Mouse (Mus musculus) neural tube, embryonic 13.5 days (tissue): Measurements from ENCODE around the gene Zcchc2. TPM values are rescaled to one million over a fixed set of nuclear protein-coding genes. Genes with fewer than 3 reads are reported as not detected.

Source experiments
- ATAC-seq: fragments of 200-750 bp; cut with Nextera tagmentation; 2 replicates; pipeline ENCODE4 v1.8.0; 2017; ENCODE audit warnings: low read depth, mild to moderate bottlenecking, moderate TSS enrichment, moderate library complexity
- H3K27ac ChIP-seq: fragments of 300-500 bp; sonication (generic); replicated peaks from 2 replicates; pipeline ENCODE4 v1.5.1; 2015; ENCODE audit warnings: moderate library complexity, mild to moderate bottlenecking, inconsistent platforms
- H3K27me3 ChIP-seq: fragments of 300-500 bp; sonication (generic); 2 replicates; pipeline ENCODE4 v1.6.1; 2015; ENCODE audit warnings: mild to moderate bottlenecking, inconsistent platforms
- H3K36me3 ChIP-seq: fragments of 300-500 bp; sonication (generic); 2 replicates; pipeline ENCODE4 v1.6.1; 2015; ENCODE audit warnings: mild to moderate bottlenecking, inconsistent platforms
- H3K4me1 ChIP-seq: fragments of 300-500 bp; sonication (generic); replicated peaks from 2 replicates; pipeline ENCODE4 v1.6.1; 2015; ENCODE audit warnings: inconsistent platforms
- H3K4me2 ChIP-seq: fragments of 300-500 bp; sonication (generic); 2 replicates; pipeline ENCODE4 v1.6.1; 2015; ENCODE audit warnings: inconsistent platforms, mild to moderate bottlenecking, moderate library complexity
- H3K4me3 ChIP-seq: fragments of 300-500 bp; sonication (generic); 2 replicates; pipeline ENCODE4 v1.5.1; 2015; ENCODE audit warnings: mild to moderate bottlenecking, inconsistent platforms
- H3K9ac ChIP-seq: fragments of 300-500 bp; sonication (generic); 2 replicates; pipeline ENCODE4 v1.6.1; 2015; ENCODE audit warnings: moderate library complexity, mild to moderate bottlenecking, inconsistent platforms
- H3K9me3 ChIP-seq: fragments of 300-500 bp; sonication (generic); 2 replicates; pipeline ENCODE4 v1.6.1; 2016; ENCODE audit warnings: inconsistent platforms
- WGBS: fragments of 180-500 bp; shearing (Covaris S2); methylation state at CpG from one replicate; pipeline ENCODE4 v1.1.7; 2015; 5-methylcytosine and 5-hydroxymethylcytosine counted together
- polyA plus RNA-seq: library from polyadenylated mRNA; unstranded; fragments of >200 nt; fragmentation: Nextera tagmentation; extraction: Ambion mirVana; gene quantifications from 2 replicates; pipeline ENCODE4 v1.2.1, GENCODE M21; 2015

Gene Zcchc2
- polyA plus RNA-seq, 1 experiment from 2014 or later, result 1.7 TPM

DNA sequence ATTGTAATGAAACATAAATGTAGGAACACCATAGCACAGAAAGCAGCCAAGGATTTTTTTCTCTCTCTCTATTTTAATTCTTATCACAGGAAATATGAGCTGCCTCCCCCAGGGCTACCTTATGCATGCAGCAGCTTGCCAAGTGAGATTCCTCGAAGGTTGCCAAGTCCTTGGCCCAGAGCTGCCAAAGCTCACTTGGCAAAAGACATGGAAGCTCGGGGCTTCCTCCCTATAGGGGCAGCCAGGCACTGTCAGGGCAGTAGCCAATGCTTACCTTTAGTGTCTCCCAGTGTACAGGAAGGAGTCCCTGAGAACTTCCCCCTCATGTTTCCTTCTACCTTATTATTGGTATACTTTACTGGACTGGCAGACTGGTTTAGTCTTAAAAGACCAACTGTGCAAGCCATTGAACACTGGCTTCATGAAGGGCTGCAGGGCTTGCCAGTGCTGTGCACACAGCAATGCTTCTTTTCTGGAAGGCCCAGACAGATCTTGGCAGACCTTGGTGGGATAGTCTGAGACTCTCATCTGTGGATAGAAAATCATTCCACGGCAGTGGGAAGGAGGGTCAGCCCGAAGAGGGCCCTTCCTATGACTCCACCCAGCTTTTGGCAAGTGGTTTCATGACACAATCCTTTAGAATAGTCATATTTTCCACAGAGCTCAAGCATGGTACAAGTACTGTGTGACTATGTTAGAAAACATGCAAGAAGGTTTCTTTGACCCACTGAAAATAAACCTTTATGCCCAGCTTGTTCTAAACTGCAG, 53.0 kb downstream of the Zcchc2 start:
- Histone ChIP-seq H3K9ac (no peak overlapping the region), H3K36me3 (no peaks in the 10 kb centered on the region), H3K27me3 (no peaks in the 10 kb centered on the region), H3K4me1 (no peaks in the 10 kb centered on the region), H3K4me3 (no peak overlapping the region), H3K4me2 (no peak overlapping the region), H3K27ac (no peak overlapping the region), H3K9me3 (no peaks in the 10 kb centered on the region)
- no peak for ATAC-seq
- WGBS, result 89% methylated on average over 4 of the region's 4 CpGs

- Histone ChIP-seq H3K9ac (no peak overlapping the region), H3K9me3 (no peaks in the 10 kb centered on the region), H3K4me2 (no peak overlapping the region), H3K27ac (no peak overlapping the region), H3K36me3 (no peaks in the 10 kb centered on the region), H3K4me1 (no peaks in the 10 kb centered on the region), H3K27me3 (no peaks in the 10 kb centered on the region), H3K4me3 (no peak overlapping the region)
- no peak for ATAC-seq
- WGBS, result 94% methylated on average over 6 of the region's 6 CpGs
Observed at GRCm38 (mm10) chr1:106049036-106049435, 58.8 kb downstream of the Zcchc2 start.

- no peak overlapping the region for H3K4me3 ChIP-seq
- no peaks in the 10 kb centered on the region for H3K4me1 ChIP-seq
- 76% methylated on average over 6 of the region's 6 CpGs for WGBS
- no peaks in the 10 kb centered on the region for H3K27me3 ChIP-seq
- no peak overlapping the region for H3K9ac ChIP-seq
- H3K36me3 ChIP-seq, result no peaks in the 10 kb centered on the region
- no peak overlapping the region for H3K4me2 ChIP-seq
- ATAC-seq, result no peak
- H3K27ac ChIP-seq, result no peak overlapping the region
- no peaks in the 10 kb centered on the region for H3K9me3 ChIP-seq
Observed at GRCm38 (mm10) chr1:106054978-106055377, 64.8 kb downstream of the Zcchc2 start.

DNA sequence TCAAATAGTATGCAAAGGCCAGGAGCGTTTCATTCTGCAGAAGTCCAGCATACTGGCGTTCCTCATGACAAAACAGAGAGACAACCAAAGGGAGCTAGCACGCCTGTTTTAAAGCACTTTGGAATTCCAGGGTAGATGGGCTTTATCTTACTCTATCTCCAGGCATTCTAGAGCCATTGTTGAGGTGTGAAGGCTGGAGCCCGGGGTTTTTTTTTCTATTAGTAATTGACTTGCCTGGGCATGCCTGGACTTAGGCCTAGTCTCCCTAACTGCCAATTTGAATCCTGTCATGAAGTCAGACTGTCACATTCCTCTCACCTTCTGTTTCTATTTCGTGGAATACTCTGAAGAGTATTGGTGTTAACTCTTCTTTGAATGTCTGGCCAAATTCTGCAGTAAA, 68.1 kb downstream of the Zcchc2 start:
- no peak overlapping the region for H3K4me2 ChIP-seq
- H3K4me3 ChIP-seq, result no peak overlapping the region
- 78% methylated on average over 5 of the region's 5 CpGs for WGBS
- no peaks in the 10 kb centered on the region; the same call in 1 of the 2 replicates for H3K4me1 ChIP-seq
- no peaks in the 10 kb centered on the region for H3K9me3 ChIP-seq
- ATAC-seq, result no peak
- H3K27me3 ChIP-seq, result no peaks in the 10 kb centered on the region
- no peak overlapping the region for H3K27ac ChIP-seq
- no peak overlapping the region for H3K9ac ChIP-seq
- no peaks in the 10 kb centered on the region for H3K36me3 ChIP-seq

GRCm38 (mm10) chr1:106059516-106060277, 69.5 kb downstream of the Zcchc2 start:
- no peak overlapping the region for H3K27ac ChIP-seq
- no peaks in the 10 kb centered on the region for H3K9me3 ChIP-seq
- no peaks in the 10 kb centered on the region for H3K27me3 ChIP-seq
- no peak for ATAC-seq
- no peaks in the 10 kb centered on the region; the same call in 1 of the 2 replicates for H3K4me1 ChIP-seq
- H3K4me2 ChIP-seq, result no peak overlapping the region
- no peak overlapping the region for H3K4me3 ChIP-seq
- no peaks in the 10 kb centered on the region for H3K36me3 ChIP-seq
- no peak overlapping the region for H3K9ac ChIP-seq
- 87% methylated on average over 4 of the region's 4 CpGs for WGBS

GRCm38 (mm10) chr1:106061185-106061910, 71.1 kb downstream of the Zcchc2 start:
- 48% methylated on average over 4 of the region's 4 CpGs for WGBS
- Histone ChIP-seq H3K27me3 (no peaks in the 10 kb centered on the region), H3K4me3 (no peak overlapping the region), H3K36me3 (no peaks in the 10 kb centered on the region), H3K4me1 (no peaks in the 10 kb centered on the region; the same call in 1 of the 2 replicates), H3K27ac (no peak overlapping the region), H3K9me3 (no peaks in the 10 kb centered on the region), H3K9ac (no peak overlapping the region), H3K4me2 (no peak overlapping the region)
- ATAC-seq, result no peak

GRCm38 (mm10) chr1:106062891-106063590, 72.8 kb downstream of the Zcchc2 start:
- no peak overlapping the region for H3K4me2 ChIP-seq
- no peaks in the 10 kb centered on the region for H3K9me3 ChIP-seq
- no peaks in the 10 kb centered on the region; the same call in 1 of the 2 replicates for H3K4me1 ChIP-seq
- no peaks in the 10 kb centered on the region for H3K27me3 ChIP-seq
- H3K27ac ChIP-seq, result no peak overlapping the region
- H3K36me3 ChIP-seq, result no peaks in the 10 kb centered on the region
- 93% methylated on average over 9 of the region's 9 CpGs for WGBS
- ATAC-seq, result no peak
- H3K9ac ChIP-seq, result no peak overlapping the region
- H3K4me3 ChIP-seq, result no peak overlapping the region

GRCm38 (mm10) chr1:106063591-106064170, 73.5 kb downstream of the Zcchc2 start:
- Histone ChIP-seq H3K36me3 (no peaks in the 10 kb centered on the region), H3K9me3 (no peaks in the 10 kb centered on the region), H3K27me3 (no peaks in the 10 kb centered on the region), H3K4me1 (no peaks in the 10 kb centered on the region; the same call in 1 of the 2 replicates), H3K9ac (no peak overlapping the region), H3K4me2 (no peak overlapping the region), H3K4me3 (no peak overlapping the region), H3K27ac (no peak overlapping the region)
- no peak for ATAC-seq
- WGBS, result 83% methylated on average over 4 of the region's 4 CpGs

GRCm38 (mm10) chr1:106064291-106064690, 74.1 kb downstream of the Zcchc2 start:
- Histone ChIP-seq H3K4me3 (no peak overlapping the region), H3K4me2 (no peak overlapping the region), H3K27ac (no peak overlapping the region), H3K36me3 (no peaks in the 10 kb centered on the region), H3K4me1 (no peaks in the 10 kb centered on the region; the same call in 1 of the 2 replicates), H3K9ac (no peak overlapping the region), H3K9me3 (no peaks in the 10 kb centered on the region), H3K27me3 (no peaks in the 10 kb centered on the region; the same call in 1 of the 2 replicates)
- ATAC-seq, result no peak
- WGBS, result 78% methylated on average over 3 of the region's 3 CpGs

DNA sequence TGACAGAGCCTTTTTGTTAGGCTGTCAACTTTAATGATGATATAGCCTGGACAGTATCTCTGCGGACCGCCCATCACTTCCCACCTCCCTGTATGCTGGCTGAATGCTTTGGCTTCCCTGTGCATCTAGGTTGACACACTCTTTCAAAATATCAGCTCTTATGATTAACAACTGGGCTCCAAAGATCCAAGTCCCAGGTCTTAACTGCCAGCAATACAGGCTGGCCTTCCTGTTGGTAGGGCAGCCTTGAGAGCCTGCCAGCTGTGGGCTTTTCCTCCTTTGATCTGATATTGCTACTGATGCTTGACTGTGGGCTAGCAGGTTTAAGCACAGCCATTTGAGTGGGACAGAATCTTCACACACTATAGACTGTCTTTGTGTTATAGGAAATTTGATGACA, 74.5 kb downstream of the Zcchc2 start:
- Histone ChIP-seq H3K36me3 (no peaks in the 10 kb centered on the region), H3K27ac (no peak overlapping the region), H3K4me3 (no peak overlapping the region), H3K9me3 (no peaks in the 10 kb centered on the region), H3K4me2 (no peak overlapping the region), H3K27me3 (no peaks in the 10 kb centered on the region; the same call in 1 of the 2 replicates), H3K4me1 (no peaks in the 10 kb centered on the region; the same call in 1 of the 2 replicates), H3K9ac (no peak overlapping the region)
- WGBS, result 92% methylated on average over 2 of the region's 2 CpGs
- ATAC-seq, result no peak

DNA sequence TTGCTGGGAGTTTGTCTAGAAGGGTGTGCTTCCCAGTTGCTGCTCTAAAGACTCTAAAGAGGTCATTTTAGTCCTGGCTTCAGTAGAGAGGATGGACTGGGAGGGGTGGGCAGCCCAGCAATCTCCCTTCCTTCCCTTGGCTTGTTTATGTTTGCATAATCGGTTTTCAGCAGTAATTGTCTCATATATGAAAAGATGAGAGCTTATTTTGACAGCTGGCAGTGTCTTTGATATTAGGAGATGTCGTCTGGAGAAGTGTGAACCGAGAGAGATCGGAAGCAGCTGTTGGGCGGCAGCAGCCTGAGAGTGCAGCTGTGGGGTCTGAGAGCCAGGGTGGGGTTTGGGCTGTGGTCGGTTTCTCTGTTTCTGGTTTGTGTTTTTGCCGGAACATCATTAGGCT, 75.5 kb downstream of the Zcchc2 start:
- Histone ChIP-seq H3K27ac (no peak overlapping the region), H3K9ac (no peak overlapping the region), H3K4me2 (no peak overlapping the region), H3K9me3 (no peaks in the 10 kb centered on the region), H3K36me3 (no peaks in the 10 kb centered on the region), H3K4me3 (no peak overlapping the region), H3K4me1 (no peaks in the 10 kb centered on the region; the same call in 1 of the 2 replicates), H3K27me3 (no peaks in the 10 kb centered on the region; the same call in 1 of the 2 replicates)
- ATAC-seq, result no peak
- WGBS, result 58% methylated on average over 7 of the region's 7 CpGs
